Mouse (Mus musculus) forebrain, embryonic 12.5 days (tissue): Measurements from ENCODE around the gene Apba1. TPM values are rescaled to one million over a fixed set of nuclear protein-coding genes. Genes with fewer than 3 reads are reported as not detected.
A peak's percentile ranks its signal among the peaks of the same experiment; 100 is the strongest.

Experiments
- ATAC-seq: fragments of 200-750 bp; cut with Nextera tagmentation; 2 replicates; pipeline ENCODE4 v1.8.0; 2017; ENCODE audit warnings: moderate TSS enrichment; ENCODE audit not compliant: low FRiP score
- H3K27ac ChIP-seq: fragments of 300-500 bp; sonication (generic); 2 replicates; pipeline ENCODE4 v1.5.1; 2016; ENCODE audit warnings: mild to moderate bottlenecking
- H3K27me3 ChIP-seq: fragments of 300-500 bp; sonication (generic); 2 replicates; pipeline ENCODE4 v1.6.1; 2016; ENCODE audit warnings: mild to moderate bottlenecking
- H3K36me3 ChIP-seq: fragments of 300-500 bp; sonication (generic); replicated peaks from 2 replicates; pipeline ENCODE4 v1.6.1; 2016; ENCODE audit warnings: mild to moderate bottlenecking
- H3K4me1 ChIP-seq: fragments of 300-500 bp; sonication (generic); 2 replicates; pipeline ENCODE4 v1.6.1; 2016
- H3K4me2 ChIP-seq: fragments of 300-500 bp; sonication (generic); 2 replicates; pipeline ENCODE4 v1.6.1; 2016; ENCODE audit warnings: mild to moderate bottlenecking, moderate library complexity
- H3K4me3 ChIP-seq: fragments of 300-500 bp; sonication (generic); replicated peaks from 2 replicates; pipeline ENCODE4 v1.5.1; 2016; ENCODE audit warnings: mild to moderate bottlenecking
- H3K9ac ChIP-seq: fragments of 300-500 bp; sonication (generic); 2 replicates; pipeline ENCODE4 v1.6.1; 2016; ENCODE audit warnings: mild to moderate bottlenecking
- H3K9me3 ChIP-seq: fragments of 300-500 bp; sonication (generic); 2 replicates; pipeline ENCODE4 v1.6.1; 2016
- WGBS: fragments of 180-500 bp; shearing (Covaris S2); methylation state at CpG from one replicate; pipeline ENCODE4 v1.1.7; 2016; 5-methylcytosine and 5-hydroxymethylcytosine counted together
- polyA plus RNA-seq: library from polyadenylated mRNA; unstranded; fragments of >200 nt; fragmentation: Nextera tagmentation; extraction: Ambion mirVana; gene quantifications from 2 replicates; pipeline ENCODE4 v1.2.1, GENCODE M21; 2016

Apba1 gene
- polyA plus RNA-seq, 1 experiment from 2014 or later: 2.8 TPM

- WGBS: 29% methylated on average over 5 of the region's 5 CpGs
- Histone ChIP-seq H3K27me3 (no peaks in the 10 kb centered on the region), H3K9me3 (no peaks in the 10 kb centered on the region), H3K9ac (no peak overlapping the region), H3K4me1 (peaks cover 22% of the 10 kb centered on the region), H3K4me2 (peak overlapping the region; percentile 8; the same call in 1 of the 2 replicates), H3K27ac (peak overlapping the region; percentile 56), H3K4me3 (no peak overlapping the region), H3K36me3 (no peaks in the 10 kb centered on the region)
- peak; percentile 58; the same call in 1 of the 2 replicates for ATAC-seq
Observed at GRCm38 (mm10) chr19:23919384-23920219, 160.9 kb downstream of the Apba1 start.

GRCm38 (mm10) chr19:23920220-23920544 is 161.5 kb downstream of the Apba1 start:
- no peaks in the 10 kb centered on the region for H3K9me3 ChIP-seq
- peak overlapping the region; percentile 50; the same call in 1 of the 2 replicates for H3K27ac ChIP-seq
- H3K4me3 ChIP-seq: no peak overlapping the region
- H3K36me3 ChIP-seq: no peaks in the 10 kb centered on the region
- H3K27me3 ChIP-seq: no peaks in the 10 kb centered on the region
- H3K4me2 ChIP-seq: no peak overlapping the region
- H3K4me1 ChIP-seq: peaks cover 22% of the 10 kb centered on the region
- no peak for ATAC-seq
- no peak overlapping the region for H3K9ac ChIP-seq
- WGBS: 67% methylated on average over 8 of the region's 8 CpGs

- no peaks in the 10 kb centered on the region for H3K36me3 ChIP-seq
- 91% methylated on average over 9 of the region's 9 CpGs for WGBS
Observed at GRCm38 (mm10) chr19:23922601-23923000, 163.9 kb downstream of the Apba1 start.

DNA sequence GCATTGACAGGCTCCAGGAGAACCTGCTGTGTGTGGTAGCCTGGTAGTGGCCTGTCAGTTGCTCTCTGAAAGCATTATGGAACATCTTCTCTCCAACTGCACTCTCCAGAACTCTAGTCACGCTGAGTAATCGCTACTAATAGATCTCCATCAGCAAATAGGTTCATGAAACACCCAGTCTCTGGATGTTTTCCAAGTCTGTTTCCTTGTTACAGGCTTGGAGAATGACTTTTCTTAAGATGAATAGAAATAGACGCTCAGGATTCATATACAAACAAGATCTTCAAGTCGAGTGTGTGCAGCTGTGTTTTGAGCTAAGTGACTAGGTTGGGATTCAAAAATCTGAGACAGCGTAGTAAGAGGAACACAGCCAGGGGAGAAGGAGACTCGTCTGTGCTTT is 165.4 kb downstream of the Apba1 start:
- H3K36me3 ChIP-seq: no peaks in the 10 kb centered on the region
- 79% methylated on average over 6 of the region's 6 CpGs for WGBS
- H3K4me2 ChIP-seq: no peak overlapping the region
- no peaks in the 10 kb centered on the region for H3K9me3 ChIP-seq
- no peak overlapping the region for H3K27ac ChIP-seq
- ATAC-seq: no peak
- H3K27me3 ChIP-seq: no peaks in the 10 kb centered on the region
- no peak overlapping the region for H3K4me3 ChIP-seq
- no peak overlapping the region for H3K9ac ChIP-seq
- peaks cover 15% of the 10 kb centered on the region for H3K4me1 ChIP-seq

More at GRCm38 (mm10) chr19:23922601-23923000, 163.9 kb downstream of the Apba1 start:
- H3K27me3 ChIP-seq: no peaks in the 10 kb centered on the region
- no peak overlapping the region for H3K4me2 ChIP-seq
- H3K9me3 ChIP-seq: no peaks in the 10 kb centered on the region
- H3K4me1 ChIP-seq: peaks cover 22% of the 10 kb centered on the region
- no peak overlapping the region for H3K27ac ChIP-seq
- H3K4me3 ChIP-seq: no peak overlapping the region
- H3K9ac ChIP-seq: no peak overlapping the region
- no peak for ATAC-seq

DNA sequence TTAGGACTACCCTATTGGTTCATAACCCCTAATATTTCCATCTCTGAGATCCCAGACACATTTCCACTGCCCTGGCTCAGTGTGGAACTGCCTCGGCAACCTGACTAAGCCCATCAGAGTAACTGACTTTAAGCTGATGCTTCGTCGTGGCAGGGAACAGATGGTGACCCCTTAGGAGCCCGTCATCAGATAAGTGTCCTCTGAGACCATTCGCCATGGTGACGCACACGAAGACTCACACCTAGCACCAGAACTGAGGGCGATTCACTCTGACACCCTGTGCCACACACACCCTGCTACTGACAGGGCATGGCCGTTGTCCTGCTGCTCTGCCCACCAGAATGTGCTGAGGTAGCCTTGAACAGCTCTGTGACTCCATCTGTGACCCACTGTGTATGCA is 166.1 kb downstream of the Apba1 start:
- ATAC-seq: no peak
- Histone ChIP-seq H3K36me3 (no peaks in the 10 kb centered on the region), H3K4me2 (no peak overlapping the region), H3K27ac (no peak overlapping the region), H3K9ac (no peak overlapping the region), H3K9me3 (no peaks in the 10 kb centered on the region), H3K27me3 (no peaks in the 10 kb centered on the region), H3K4me1 (peaks cover 8% of the 10 kb centered on the region), H3K4me3 (no peak overlapping the region)
- 87% methylated on average over 9 of the region's 9 CpGs for WGBS

DNA sequence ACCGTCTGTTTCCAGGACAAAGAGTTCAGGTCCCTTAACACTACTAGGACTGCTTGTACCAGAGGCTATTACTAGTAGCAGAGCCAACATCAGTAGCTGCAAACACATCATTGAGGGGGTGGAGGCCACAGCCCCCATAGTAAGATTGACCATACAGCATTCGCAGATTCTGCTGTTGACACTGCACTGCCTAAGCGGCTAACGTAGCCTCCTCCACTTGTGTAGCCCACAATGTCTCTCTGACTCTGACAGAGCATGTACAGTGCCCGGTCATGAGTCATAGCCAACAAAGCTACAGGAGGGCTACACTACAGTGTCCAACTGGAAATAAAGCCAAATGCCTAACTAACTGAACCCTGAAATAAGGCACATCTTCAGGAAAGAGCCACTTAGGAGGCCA is 166.9 kb downstream of the Apba1 start:
- WGBS: 94% methylated on average over 5 of the region's 5 CpGs

GRCm38 (mm10) chr19:23930826-23931225 is 172.1 kb downstream of the Apba1 start:
- 96% methylated on average over 5 of the region's 5 CpGs for WGBS
- Histone ChIP-seq H3K9me3 (peaks cover 10% of the 10 kb centered on the region), H3K36me3 (peaks cover 7% of the 10 kb centered on the region), H3K27me3 (no peaks in the 10 kb centered on the region), H3K4me3 (no peak overlapping the region), H3K27ac (no peak overlapping the region), H3K4me2 (no peak overlapping the region), H3K9ac (no peak overlapping the region), H3K4me1 (no peaks in the 10 kb centered on the region)
- ATAC-seq: no peak

More for the DNA sequence above, 166.9 kb downstream of the Apba1 start:
- Histone ChIP-seq H3K27ac (no peak overlapping the region), H3K4me2 (no peak overlapping the region), H3K9me3 (no peaks in the 10 kb centered on the region), H3K36me3 (no peaks in the 10 kb centered on the region), H3K9ac (no peak overlapping the region), H3K4me3 (no peak overlapping the region), H3K27me3 (no peaks in the 10 kb centered on the region), H3K4me1 (peaks cover under 1% of the 10 kb centered on the region; the same call in 1 of the 2 replicates)
- ATAC-seq: no peak

- Histone ChIP-seq H3K9me3 (no peaks in the 10 kb centered on the region), H3K4me2 (no peak overlapping the region), H3K36me3 (no peaks in the 10 kb centered on the region; the same call in 1 of the 2 replicates), H3K4me3 (no peak overlapping the region), H3K27me3 (no peaks in the 10 kb centered on the region), H3K9ac (no peak overlapping the region), H3K4me1 (peaks cover 16% of the 10 kb centered on the region), H3K27ac (peak overlapping the region; percentile 53; the same call in 1 of the 2 replicates)
- peak; percentile 68; the same call in 1 of the 2 replicates for ATAC-seq
- WGBS: 40% methylated on average over 12 of the region's 12 CpGs
Observed at GRCm38 (mm10) chr19:23941422-23941949, 182.8 kb downstream of the Apba1 start.

DNA sequence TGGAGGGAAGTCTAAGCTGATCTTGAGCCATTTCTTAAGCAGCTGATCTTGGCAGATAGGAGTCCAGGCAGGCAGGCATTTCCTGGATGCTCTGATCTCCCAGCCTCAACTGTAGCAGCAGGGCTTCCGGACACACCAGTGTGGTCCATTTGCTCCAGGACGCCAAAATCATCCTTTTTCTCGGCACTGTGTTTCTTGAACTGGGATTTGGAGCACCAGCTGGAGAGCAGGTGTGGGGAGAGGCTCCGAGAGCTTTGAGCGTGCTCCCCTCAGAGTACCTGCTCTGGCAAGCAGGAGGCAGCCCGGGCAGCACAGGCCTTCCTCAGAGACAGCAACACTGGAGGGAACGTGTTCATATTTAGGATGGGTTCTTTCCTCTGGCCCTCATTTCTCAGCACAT is 184.2 kb downstream of the Apba1 start:
- no peaks in the 10 kb centered on the region for H3K9me3 ChIP-seq
- H3K4me1 ChIP-seq: peaks cover 19% of the 10 kb centered on the region
- no peak overlapping the region for H3K4me2 ChIP-seq
- no peak overlapping the region for H3K4me3 ChIP-seq
- H3K36me3 ChIP-seq: no peaks in the 10 kb centered on the region; the same call in 1 of the 2 replicates
- no peak overlapping the region for H3K9ac ChIP-seq
- WGBS: 87% methylated on average over 7 of the region's 7 CpGs
- no peak overlapping the region for H3K27ac ChIP-seq
- no peak for ATAC-seq
- H3K27me3 ChIP-seq: no peaks in the 10 kb centered on the region

- Histone ChIP-seq H3K4me2 (no peak overlapping the region), H3K36me3 (no peaks in the 10 kb centered on the region), H3K4me1 (peaks cover 20% of the 10 kb centered on the region), H3K4me3 (no peak overlapping the region), H3K27ac (no peak overlapping the region), H3K27me3 (no peaks in the 10 kb centered on the region), H3K9me3 (no peaks in the 10 kb centered on the region), H3K9ac (no peak overlapping the region)
- WGBS: 86% methylated on average over 6 of the region's 6 CpGs
- no peak for ATAC-seq
Observed at GRCm38 (mm10) chr19:23946026-23946685, 187.5 kb downstream of the Apba1 start.

DNA sequence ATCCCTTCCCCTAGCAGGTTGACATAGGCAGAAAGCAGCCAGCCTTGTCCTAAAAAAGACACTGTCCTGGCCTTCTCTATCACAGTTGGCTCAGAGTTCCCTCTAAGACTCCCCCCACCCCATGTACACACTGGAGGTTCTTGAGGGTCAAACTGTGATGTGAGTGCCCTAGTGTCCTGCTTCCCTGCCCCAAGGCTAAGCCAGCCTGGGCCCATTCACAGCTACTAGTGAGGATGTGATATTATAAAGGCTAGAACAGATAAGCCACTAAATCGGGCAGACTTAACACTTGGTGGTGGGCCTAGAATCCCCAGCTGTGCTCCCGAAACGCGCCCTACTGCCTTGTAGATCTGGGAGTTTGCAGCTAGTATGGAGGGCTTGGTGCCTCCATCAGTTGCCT is 188.1 kb downstream of the Apba1 start:
- no peaks in the 10 kb centered on the region for H3K9me3 ChIP-seq
- H3K27ac ChIP-seq: no peak overlapping the region
- H3K9ac ChIP-seq: no peak overlapping the region
- H3K4me1 ChIP-seq: peaks cover 14% of the 10 kb centered on the region
- 84% methylated on average over 4 of the region's 4 CpGs for WGBS
- H3K4me3 ChIP-seq: no peak overlapping the region
- no peak for ATAC-seq
- no peaks in the 10 kb centered on the region for H3K36me3 ChIP-seq
- H3K4me2 ChIP-seq: no peak overlapping the region
- H3K27me3 ChIP-seq: no peaks in the 10 kb centered on the region

DNA sequence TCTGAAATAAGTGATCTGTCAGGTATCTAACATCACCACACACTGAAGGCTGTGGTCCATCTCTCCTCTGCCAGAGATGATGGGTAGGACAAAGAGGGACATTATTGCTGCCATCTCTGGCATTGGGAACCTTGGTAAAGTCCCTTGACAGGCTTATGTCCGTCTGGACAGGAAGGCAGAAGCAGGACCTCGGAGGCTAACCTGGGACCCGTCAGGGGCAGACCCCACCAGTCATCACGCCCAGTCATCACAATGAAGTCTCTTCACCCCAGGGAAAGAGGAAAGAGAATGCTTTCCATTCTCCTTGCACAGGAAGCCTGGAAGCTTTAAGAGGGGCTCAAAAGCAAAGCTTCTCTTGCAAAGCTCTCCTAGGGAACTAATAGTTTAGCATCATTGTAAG is 189.2 kb downstream of the Apba1 start:
- H3K4me1 ChIP-seq: peaks cover 13% of the 10 kb centered on the region
- ATAC-seq: no peak
- WGBS: 14% methylated on average over 4 of the region's 4 CpGs
- H3K27ac ChIP-seq: no peak overlapping the region
- H3K9ac ChIP-seq: no peak overlapping the region
- H3K9me3 ChIP-seq: no peaks in the 10 kb centered on the region
- no peaks in the 10 kb centered on the region for H3K36me3 ChIP-seq
- H3K4me3 ChIP-seq: no peak overlapping the region
- H3K27me3 ChIP-seq: no peaks in the 10 kb centered on the region
- no peak overlapping the region for H3K4me2 ChIP-seq
